Mouse (Mus musculus) ES-Bruce4 (cell line): ENCODE results near the gene Polr3b. TPM values are rescaled to one million over a fixed set of nuclear protein-coding genes. Genes with fewer than 3 reads are reported as not detected.

Source experiments
- H3K27ac ChIP-seq: 2 replicates; pipeline ENCODE4 v1.5.1; 2012; ENCODE audit warnings: low read length, inconsistent platforms; ENCODE audit not compliant: insufficient read depth
- H3K27me3 ChIP-seq: 2 replicates; pipeline ENCODE4 v1.6.1; 2012; ENCODE audit warnings: mild to moderate bottlenecking, low read length, inconsistent platforms; ENCODE audit not compliant: control insufficient read depth, poor library complexity, insufficient read depth, severe bottlenecking
- H3K36me3 ChIP-seq: 2 replicates; pipeline ENCODE4 v1.6.1; 2012; ENCODE audit warnings: inconsistent platforms, mild to moderate bottlenecking, low read length, moderate library complexity; ENCODE audit not compliant: control insufficient read depth, poor library complexity, insufficient read depth, severe bottlenecking
- H3K4me1 ChIP-seq: one replicate; pipeline ENCODE4 v1.8.1; 2011; ENCODE audit warnings: low read length; ENCODE audit not compliant: control insufficient read depth, insufficient read depth
- H3K4me3 ChIP-seq: 2 replicates; pipeline ENCODE4 v1.5.1; 2011; ENCODE audit warnings: low read depth, mild to moderate bottlenecking, low read length
- H3K9ac ChIP-seq: 2 replicates; pipeline ENCODE4 v1.6.1; 2012; ENCODE audit warnings: low read depth, mild to moderate bottlenecking, inconsistent platforms; ENCODE audit not compliant: poor library complexity, severe bottlenecking
- H3K9me3 ChIP-seq: replicated peaks from 2 replicates; pipeline ENCODE4 v1.6.1; 2012; ENCODE audit warnings: mild to moderate bottlenecking, low read length, inconsistent platforms; ENCODE audit not compliant: control insufficient read depth, poor library complexity, insufficient read depth, severe bottlenecking
- CTCF ChIP-seq: IDR thresholded peaks from one replicate; pipeline ENCODE4 v1.8.1; 2011; ENCODE audit warnings: low read depth, low read length
- EP300 ChIP-seq: IDR thresholded peaks from 2 replicates; pipeline ENCODE4 v1.6.1; 2011; ENCODE audit warnings: low read depth, low read length; ENCODE audit not compliant: insufficient read depth
- POLR2A ChIP-seq: IDR thresholded peaks from one replicate; pipeline ENCODE4 v1.8.1; 2011; ENCODE audit warnings: low read length; ENCODE audit not compliant: insufficient read depth
- polyA plus RNA-seq: library from polyadenylated mRNA; stranded (reverse); fragments of >200 nt; gene quantifications from 2 replicates; pipeline ENCODE4 v1.2.4, GENCODE M21; 2011; ENCODE audit warnings: low read depth; ENCODE audit not compliant: missing spikeins, insufficient read depth, insufficient read length

Gene Polr3b
- polyA plus RNA-seq, 1 experiment, result 45.8 TPM

GRCm38 (mm10) chr10:84613366-84613765 lies 8.7 kb upstream of the Polr3b start:
- no peaks in the 10 kb centered on the region for H3K36me3 ChIP-seq
- H3K27me3 ChIP-seq, result no peaks in the 10 kb centered on the region
- H3K9ac ChIP-seq, result no peak overlapping the region
- H3K27ac ChIP-seq, result no peak overlapping the region
- H3K4me3 ChIP-seq, result no peak overlapping the region
- no peaks in the 10 kb centered on the region for H3K9me3 ChIP-seq
- no peaks in the 10 kb centered on the region for H3K4me1 ChIP-seq
- TF ChIP-seq CTCF, result no peak
- TF ChIP-seq POLR2A, result no peak
- no peak for TF ChIP-seq EP300

DNA sequence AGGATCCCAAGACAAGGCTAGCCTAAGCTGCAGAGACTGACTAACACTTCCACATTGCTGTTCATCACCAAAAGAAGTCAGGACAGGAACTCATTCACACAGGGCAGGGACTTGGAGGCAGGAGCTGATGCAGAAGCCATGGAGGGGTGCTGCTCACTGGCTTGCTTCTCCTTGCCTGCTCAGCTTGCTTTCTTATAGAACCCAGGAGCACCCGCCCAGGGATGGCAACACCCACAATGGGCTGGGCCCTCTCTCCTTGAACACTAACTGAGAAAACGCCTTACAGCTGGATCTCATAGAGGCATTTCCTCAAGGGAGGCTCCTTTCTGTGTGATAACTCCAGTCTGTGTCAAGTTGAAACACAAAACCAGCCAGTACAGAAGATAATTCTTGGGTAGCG lies 7.0 kb upstream of the Polr3b start:
- H3K4me1 ChIP-seq, result no peaks in the 10 kb centered on the region
- H3K4me3 ChIP-seq, result no peak overlapping the region
- no peaks in the 10 kb centered on the region for H3K27me3 ChIP-seq
- TF ChIP-seq CTCF, result no peak
- TF ChIP-seq POLR2A, result no peak
- TF ChIP-seq EP300, result no peak
- H3K9ac ChIP-seq, result no peak overlapping the region
- H3K27ac ChIP-seq, result no peak overlapping the region
- H3K36me3 ChIP-seq, result no peaks in the 10 kb centered on the region
- no peaks in the 10 kb centered on the region for H3K9me3 ChIP-seq

GRCm38 (mm10) chr10:84631182-84631581 lies 9.1 kb downstream of the Polr3b start:
- Histone ChIP-seq H3K36me3 (peaks cover 24% of the 10 kb centered on the region), H3K4me3 (no peak overlapping the region), H3K27ac (no peak overlapping the region), H3K4me1 (no peaks in the 10 kb centered on the region), H3K27me3 (no peaks in the 10 kb centered on the region), H3K9me3 (no peaks in the 10 kb centered on the region), H3K9ac (no peak overlapping the region)
- TF ChIP-seq POLR2A, result no peak
- TF ChIP-seq CTCF, result peak; percentile 70

GRCm38 (mm10) chr10:84632005-84632404 lies 9.9 kb downstream of the Polr3b start:
- no peak overlapping the region for H3K27ac ChIP-seq
- TF ChIP-seq EP300, result no peak
- no peak for TF ChIP-seq POLR2A
- TF ChIP-seq CTCF, result no peak
- H3K4me3 ChIP-seq, result no peak overlapping the region
- no peak overlapping the region for H3K9ac ChIP-seq
- H3K4me1 ChIP-seq, result no peaks in the 10 kb centered on the region
- H3K27me3 ChIP-seq, result no peaks in the 10 kb centered on the region
- peaks cover 31% of the 10 kb centered on the region for H3K36me3 ChIP-seq
- H3K9me3 ChIP-seq, result no peaks in the 10 kb centered on the region

DNA sequence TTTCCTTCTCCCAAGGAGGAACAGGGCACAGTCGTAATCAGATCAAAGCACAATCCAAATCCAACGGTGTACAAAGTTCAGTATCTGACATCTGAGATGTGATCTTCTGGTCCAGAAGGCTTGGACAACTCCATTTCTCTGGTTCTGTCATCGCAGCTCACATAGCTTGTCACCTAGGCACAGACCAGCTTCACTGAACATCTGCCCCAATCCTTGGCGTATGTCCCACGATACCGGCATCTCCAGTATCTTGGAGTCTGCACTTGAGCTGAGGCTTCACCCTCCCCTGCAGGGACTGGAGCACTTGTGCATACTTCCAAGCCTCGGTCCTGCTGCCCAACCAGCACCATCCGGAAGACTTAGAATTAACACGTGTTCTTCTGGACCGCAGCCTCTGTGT lies 14.6 kb downstream of the Polr3b start:
- Histone ChIP-seq H3K4me1 (no peaks in the 10 kb centered on the region), H3K36me3 (peaks cover 39% of the 10 kb centered on the region)
- TF ChIP-seq EP300, result no peak
- TF ChIP-seq CTCF, result no peak
- no peak for TF ChIP-seq POLR2A

GRCm38 (mm10) chr10:84638382-84638781 lies 16.3 kb downstream of the Polr3b start:
- no peaks in the 10 kb centered on the region for H3K27me3 ChIP-seq
- no peak overlapping the region for H3K27ac ChIP-seq
- no peaks in the 10 kb centered on the region for H3K9me3 ChIP-seq
- TF ChIP-seq CTCF (no peak), POLR2A (no peak), EP300 (no peak)
- H3K4me1 ChIP-seq, result no peaks in the 10 kb centered on the region
- H3K9ac ChIP-seq, result no peak overlapping the region
- H3K36me3 ChIP-seq, result peaks cover 34% of the 10 kb centered on the region
- H3K4me3 ChIP-seq, result no peak overlapping the region

More for the DNA sequence above, 14.6 kb downstream of the Polr3b start:
- Histone ChIP-seq H3K9me3 (no peaks in the 10 kb centered on the region), H3K9ac (no peak overlapping the region), H3K4me3 (no peak overlapping the region), H3K27ac (no peak overlapping the region), H3K27me3 (no peaks in the 10 kb centered on the region)
